ENCODE assay signal across 8 mouse cellular contexts in the genomic region with DNA sequence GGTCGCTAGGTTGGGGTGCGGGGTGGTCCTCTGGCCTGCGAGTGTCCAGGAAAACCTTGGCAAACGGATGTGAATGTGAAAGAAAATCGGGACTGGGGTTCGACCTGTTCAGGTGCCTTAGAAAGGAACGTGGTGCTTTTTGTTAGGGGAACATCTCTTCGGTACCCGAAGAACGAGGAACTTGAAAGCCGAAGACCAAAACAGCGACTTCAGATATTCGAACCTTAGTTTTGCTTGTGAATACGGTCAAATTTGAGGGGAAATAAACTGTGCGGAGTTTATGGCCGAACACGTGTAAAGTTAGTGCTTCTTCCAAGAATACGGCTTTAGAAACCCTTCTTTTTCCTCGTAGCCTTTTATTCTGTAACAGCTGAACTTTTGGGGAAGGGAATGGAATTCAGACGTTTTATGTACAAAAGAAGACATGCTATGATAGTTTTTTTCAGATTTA. TPM values are rescaled to one million over a fixed set of nuclear protein-coding genes. Genes with fewer than 3 reads are reported as not detected.
DNase-seq lines count a peak whose midpoint lies in the region; ATAC-seq and TF ChIP-seq lines count a peak whose summit lies in the region.

No protein-coding gene starts in this region.

- WGBS in intestine, embryonic 14.5 days, result under 1% methylated on average over 20 of the region's 20 CpGs

- peak overlapping the region; percentile 96 for H3K27ac ChIP-seq in intestine, embryonic 14.5 days (ENCODE audit: low read depth)

- peak overlapping the region; percentile 92 for H3K4me2 ChIP-seq in intestine, embryonic 14.5 days (ENCODE audit: low read length)
- H3K4me2 ChIP-seq in myocyte (ENCODE audit: low read depth), result peak overlapping the region; percentile 96

- H3K36me3 ChIP-seq in megakaryocyte, embryonic 14.5 days (replicated peaks; ENCODE audit: low read length), result peaks cover 10% of the 10 kb centered on the region
- H3K36me3 ChIP-seq in intestine, embryonic 14.5 days (ENCODE audit: control insufficient read depth, insufficient read depth, low read length), result no peaks in the 10 kb centered on the region
- H3K36me3 ChIP-seq in myocyte (ENCODE audit: control insufficient read depth, insufficient read depth), result peaks cover 5% of the 10 kb centered on the region

- H3K27me3 ChIP-seq in megakaryocyte, embryonic 14.5 days (replicated peaks), result no peaks in the 10 kb centered on the region
- no peaks in the 10 kb centered on the region for H3K27me3 ChIP-seq in intestine, embryonic 14.5 days (replicated peaks; ENCODE audit: control insufficient read depth, insufficient read depth, low read length)
- no peaks in the 10 kb centered on the region for H3K27me3 ChIP-seq in myocyte (ENCODE audit: control insufficient read depth, insufficient read depth, insufficient read length)

- ATAC-seq in megakaryocyte, adult 5-6 weeks (ENCODE audit: poor library complexity, severe bottlenecking), result no peak
- no peak for ATAC-seq in intestine, embryonic 14.5 days (replicated peaks; ENCODE audit: low FRiP score, low TSS enrichment, low read depth)

- H3K79me2 ChIP-seq in myocyte (ENCODE audit: control insufficient read depth, insufficient read depth), result peaks cover 60% of the 10 kb centered on the region

- H3K4me1 ChIP-seq in megakaryocyte, embryonic 14.5 days, result peaks cover 32% of the 10 kb centered on the region
- H3K4me1 ChIP-seq in intestine, embryonic 14.5 days (replicated peaks; ENCODE audit: control insufficient read depth, insufficient read depth, low read length), result peaks cover 21% of the 10 kb centered on the region

- no peak for TF ChIP-seq POLR2A in myocyte (IDR thresholded peaks at IDR 0.05; ENCODE audit: insufficient read length, low read depth)

- H3K9ac ChIP-seq in intestine, embryonic 14.5 days (ENCODE audit: low read length), result peak overlapping the region; percentile 99

- H3ac ChIP-seq in myocyte (ENCODE audit: control insufficient read depth, insufficient read length), result peak overlapping the region; percentile 94

- H3K9me3 ChIP-seq in megakaryocyte, embryonic 14.5 days, result peaks cover 9% of the 10 kb centered on the region; the same call in 1 of the 2 replicates
- H3K9me3 ChIP-seq in intestine, embryonic 14.5 days (ENCODE audit: control insufficient read depth, low read length), result no peaks in the 10 kb centered on the region

- DNase-seq in c-Kit-positive CD71-positive TER-119-positive erythroid progenitor cells, embryonic 14.5 days (ENCODE audit: low spot score), result peak; percentile 43
- DNase-seq in intestine, embryonic 14.5 days (ENCODE audit: low spot score), result no peak
- DNase-seq in right cerebral cortex, postnatal 10 days (ENCODE audit: low spot score in 2 of 2), result no peak
- DNase-seq in embryo, embryonic 9.5 days (ENCODE audit: extremely low spot score), result no peak
- DNase-seq in layer of hippocampus, postnatal 25 days (ENCODE audit: extremely low spot score in 1 of 2, low spot score in 1 of 2), result no peak

- H3K4me3 ChIP-seq in megakaryocyte, embryonic 14.5 days (replicated peaks), result peak overlapping the region; percentile 100
- H3K4me3 ChIP-seq in intestine, embryonic 14.5 days (ENCODE audit: low read depth, low read length), result peak overlapping the region; percentile 95
- peak overlapping the region; percentile 90 for H3K4me3 ChIP-seq in myocyte

TF ChIP-seq in myocyte, 11 proteins besides CTCF, POLR2A, EP300 and RAD21:
- no peak for TF ChIP-seq MYOD1 (IDR thresholded peaks at IDR 0.05; ENCODE audit: control insufficient read depth in 1 of 3, insufficient read length in 2 of 3, low read depth in 2 of 3)
- TF ChIP-seq POLR2AphosphoS2 (IDR thresholded peaks at IDR 0.05; ENCODE audit: insufficient read length, low read depth), result no peak
- TF ChIP-seq REST (IDR thresholded peaks at IDR 0.05; ENCODE audit: insufficient read depth, insufficient read length), result no peak
- TF ChIP-seq SRF (IDR thresholded peaks at IDR 0.05; ENCODE audit: control insufficient read depth, insufficient read length, low read depth), result no peak
- TF ChIP-seq TCF3 (IDR thresholded peaks at IDR 0.05; ENCODE audit: insufficient read length, low read depth), result no peak
- no peak for TF ChIP-seq TCF12 (IDR thresholded peaks at IDR 0.05; ENCODE audit: insufficient read depth, poor library complexity, severe bottlenecking)
- no peak for TF ChIP-seq CEBPB (IDR thresholded peaks at IDR 0.05; ENCODE audit: insufficient read depth, poor library complexity, severe bottlenecking)
- no peak for TF ChIP-seq MYOG (IDR thresholded peaks at IDR 0.05; ENCODE audit: control insufficient read depth in 1 of 3, insufficient read depth in 1 of 3, insufficient read length in 2 of 3, low read depth in 2 of 3)
- no peak for TF ChIP-seq MAX (IDR thresholded peaks at IDR 0.05; ENCODE audit: low read depth)
- TF ChIP-seq E2F4 (IDR thresholded peaks at IDR 0.05; ENCODE audit: insufficient read depth), result no peak
- TF ChIP-seq USF1 (IDR thresholded peaks at IDR 0.05; ENCODE audit: low read depth), result no peak

RNA-seq across cellular contexts. Expression of gene Pum2, which starts 1.0 kb away (rescaled TPM):
- polyA plus RNA-seq in megakaryocyte, embryonic 14.5 days (2012; ENCODE audit: insufficient read depth, low replicate concordance), result 1.1 and 9.0 TPM in 2 replicates
- 152 and 162 TPM in 2 replicates for total RNA-seq in megakaryocyte, adult 5-6 weeks (2015)
- 119 and 124 TPM in 2 replicates for total RNA-seq in megakaryocyte, adult 5-6 weeks (2017)
- 59.2 and 71.8 TPM in 2 replicates for polyA plus RNA-seq in intestine, embryonic 14.5 days (2014; fragmentation: Nextera tagmentation; extraction: Ambion mirVana)
- polyA plus RNA-seq in myocyte (2012; fragmentation: generic; extraction: Trizol), result 17.8 TPM
- 100 to 1,000 TPM; 173 to 176 TPM for total RNA-seq in layer of hippocampus, postnatal 25 days (2021)
